Mouse (Mus musculus) heart, adult 2 months (tissue): ENCODE measurements at regions not wholly inside any gene's neighbourhood (a gene's known extent, or its start where the extent isn't known, plus 50 kb on each side); places are given as distances from the start of the nearest gene placed in this dataset.

Experiments used
- CTCF ChIP-seq: fragments of 200-600 bp; IDR thresholded peaks from 2 replicates; pipeline ENCODE4 v1.8.1; 2022; ENCODE audit warnings: antibody characterized with exemption, mild to moderate bottlenecking, moderate library complexity
- EP300 ChIP-seq: fragments of 200-500 bp; IDR thresholded peaks from 2 replicates; pipeline ENCODE4 v1.6.1; 2011; ENCODE audit warnings: low read depth, low read length, control low read depth; ENCODE audit not compliant: insufficient read depth
- POLR2A ChIP-seq: fragments of 200-500 bp; IDR thresholded peaks from 2 replicates; pipeline ENCODE4 v1.6.1; 2011; ENCODE audit warnings: mild to moderate bottlenecking, low read depth, low read length, control low read depth; ENCODE audit not compliant: insufficient read depth

- TF ChIP-seq CTCF (no peak), POLR2A (no peak), EP300 (no peak)
These were observed 475.9 kb downstream of the Bnc2 start for GRCm38 (mm10) chr4:84199181-84199656.
